Mouse (Mus musculus) ES-E14 (cell line): ENCODE measurements around the gene Slc27a1.

Experiments used
- CHD2 ChIP-seq: IDR thresholded peaks from 2 replicates; pipeline ENCODE4 v1.6.1; 2014; ENCODE audit warnings: mild to moderate bottlenecking, low read depth, low read length, inconsistent platforms
- ZC3H11A ChIP-seq: IDR thresholded peaks from 2 replicates; pipeline ENCODE4 v1.6.1; 2012; ENCODE audit warnings: low read depth, mild to moderate bottlenecking, inconsistent platforms, low read length, borderline replicate concordance
- ZNF384 ChIP-seq: IDR thresholded peaks from 2 replicates; pipeline ENCODE4 v1.6.1; 2012; ENCODE audit warnings: low read depth, low read length, inconsistent platforms

GRCm38 (mm10) chr8:71552770-71553169 lies 15.9 kb upstream of the Slc27a1 start:
- TF ChIP-seq ZC3H11A (no peak), CHD2 (no peak), ZNF384 (no peak)
